Mouse (Mus musculus) testis, adult 10 weeks (tissue): Measurements from ENCODE around the gene Olfr1298. TPM values are rescaled to one million over a fixed set of nuclear protein-coding genes. Genes with fewer than 3 reads are reported as not detected.

ENCODE experiments used
- polyA plus RNA-seq: library from polyadenylated mRNA; stranded (reverse); fragments of 350-450 nt; fragmentation: Illumina TruSeq; extraction: RNeasy Lipid Tissue Mini Kit (QIAGEN cat#74804); gene quantifications from one replicate; pipeline ENCODE4 v1.2.3, GENCODE M21; 2014; ENCODE audit warnings: low read depth, low replicate concordance

Gene Olfr1298
- polyA plus RNA-seq: not detected

DNA sequence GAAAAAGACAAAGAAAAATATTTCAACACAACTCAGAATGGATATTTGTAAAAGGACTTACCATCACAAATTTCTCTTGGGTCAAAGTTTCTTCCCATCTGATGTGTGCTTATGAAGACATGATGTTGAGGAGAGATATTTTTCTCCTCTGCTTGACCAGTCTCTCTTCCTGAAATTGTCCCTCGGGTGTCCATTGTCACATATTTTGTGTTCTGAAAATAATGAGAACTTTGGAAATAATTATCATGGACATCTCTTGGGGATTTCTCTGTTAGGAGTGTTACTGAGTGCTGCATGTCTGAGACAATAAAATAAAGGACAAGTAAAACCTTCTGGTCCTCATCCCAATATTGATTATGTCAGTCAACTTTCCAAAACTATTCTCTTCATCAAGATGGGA, at the start of gene Olfr1298:
Gene Olfr1298 (minus strand): TSS at position 101 of the 400 bp plus-strand sequence.

DNA sequence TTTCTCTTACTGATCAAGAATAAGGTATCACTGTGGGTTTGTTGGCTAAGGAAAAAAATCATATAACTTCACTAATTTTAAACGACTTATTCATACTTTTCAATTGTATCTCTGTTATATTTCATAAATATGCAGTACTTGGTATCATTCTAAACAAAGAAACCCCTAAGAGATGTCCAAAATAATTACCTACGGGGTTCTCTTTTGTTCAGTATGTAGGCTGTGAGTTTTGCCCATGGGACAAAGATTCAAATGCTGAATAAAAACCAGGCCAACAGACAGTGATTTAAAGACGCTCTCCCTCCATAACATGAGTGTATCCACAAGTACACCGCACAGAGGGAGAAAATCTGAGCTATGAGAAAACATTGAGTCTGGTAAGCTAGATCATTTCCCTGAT, 12.1 kb upstream of the Olfr1298 start, which contains the start of gene Olfr1299:
Gene Olfr1299 (plus strand): TSS at position 301 of the 400 bp plus-strand sequence.

DNA sequence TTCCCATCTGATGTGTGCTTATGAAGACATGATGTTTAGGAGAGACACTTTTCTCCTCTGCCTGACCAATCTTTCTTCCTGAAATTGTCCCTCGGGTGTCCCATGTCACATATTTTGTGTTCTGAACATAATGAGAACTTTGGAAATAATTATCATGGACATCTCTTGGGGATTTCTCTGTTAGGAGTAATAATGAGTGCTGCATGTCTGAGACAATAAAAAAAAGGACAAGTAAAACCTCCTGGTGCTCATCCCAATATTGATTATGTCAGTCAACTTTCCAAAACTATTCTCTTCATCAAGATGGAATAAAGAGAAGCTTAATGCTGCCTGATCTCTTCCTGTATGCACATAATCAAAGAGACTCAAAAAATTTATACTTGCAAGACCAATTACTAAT, 22.6 kb downstream of the Olfr1298 start, which contains the start of gene Olfr1297:
Gene Olfr1297 (minus strand): TSS at position 101 of the 400 bp plus-strand sequence.

Other genes starting within 250 kb of the Olfr1298 start
- gene Olfr1286, start 226.1 kb downstream of the Olfr1298 start, polyA plus RNA-seq: not detected
- gene Olfr1287, start 200.1 kb downstream of the Olfr1298 start, polyA plus RNA-seq: not detected
- gene Olfr1288, start 175.1 kb downstream of the Olfr1298 start, polyA plus RNA-seq: not detected
- not detected for gene Olfr1289, start 168.4 kb downstream of the Olfr1298 start, polyA plus RNA-seq
- not detected for gene Olfr1290, start 155.4 kb downstream of the Olfr1298 start, polyA plus RNA-seq
- not detected for gene Olfr1291-ps1, start 152.0 kb downstream of the Olfr1298 start, polyA plus RNA-seq
- gene Olfr1293-ps, start 124.0 kb downstream of the Olfr1298 start, polyA plus RNA-seq: not detected
- gene Olfr1294, start 108.9 kb downstream of the Olfr1298 start, polyA plus RNA-seq: not detected
- gene Olfr1295, start 79.5 kb downstream of the Olfr1298 start, polyA plus RNA-seq: not detected
- gene Olfr1297, start 22.7 kb downstream of the Olfr1298 start, polyA plus RNA-seq: not detected
- not detected for gene Olfr1299, start 12.2 kb upstream of the Olfr1298 start, polyA plus RNA-seq
- gene Olfr1301, start 101.8 kb upstream of the Olfr1298 start, polyA plus RNA-seq: not detected
- gene Olfr1302, start 128.2 kb upstream of the Olfr1298 start, polyA plus RNA-seq: not detected
- not detected for gene Olfr1303, start 171.1 kb upstream of the Olfr1298 start, polyA plus RNA-seq
- not detected for gene Olfr1305, start 227.9 kb upstream of the Olfr1298 start, polyA plus RNA-seq